Mouse (Mus musculus): ENCODE data around the gene Rexo5. TPM values are rescaled to one million over a fixed set of nuclear protein-coding genes. Genes with fewer than 3 reads are reported as not detected.

The Rexo5 gene
- 3.2 TPM for polyA plus RNA-seq (2014; fragmentation: Illumina TruSeq; extraction: RNeasy Lipid Tissue Mini Kit (QIAGEN cat#74804); ENCODE audit: low read depth, low replicate concordance)

GRCm38 (mm10) chr7:119793586-119794250, at the start of gene Rexo5, which contains the start of gene Eri2:
Gene Rexo5, plus strand, starts transcription at chr7:119794006.
Gene Eri2, minus strand, starts transcription at chr7:119794058.

GRCm38 (mm10) chr7:119760527-119760951, 33.3 kb upstream of the Rexo5 start, which contains the start of gene Acsm3:
Gene Acsm3, plus strand, starts transcription at chr7:119760923.

DNA sequence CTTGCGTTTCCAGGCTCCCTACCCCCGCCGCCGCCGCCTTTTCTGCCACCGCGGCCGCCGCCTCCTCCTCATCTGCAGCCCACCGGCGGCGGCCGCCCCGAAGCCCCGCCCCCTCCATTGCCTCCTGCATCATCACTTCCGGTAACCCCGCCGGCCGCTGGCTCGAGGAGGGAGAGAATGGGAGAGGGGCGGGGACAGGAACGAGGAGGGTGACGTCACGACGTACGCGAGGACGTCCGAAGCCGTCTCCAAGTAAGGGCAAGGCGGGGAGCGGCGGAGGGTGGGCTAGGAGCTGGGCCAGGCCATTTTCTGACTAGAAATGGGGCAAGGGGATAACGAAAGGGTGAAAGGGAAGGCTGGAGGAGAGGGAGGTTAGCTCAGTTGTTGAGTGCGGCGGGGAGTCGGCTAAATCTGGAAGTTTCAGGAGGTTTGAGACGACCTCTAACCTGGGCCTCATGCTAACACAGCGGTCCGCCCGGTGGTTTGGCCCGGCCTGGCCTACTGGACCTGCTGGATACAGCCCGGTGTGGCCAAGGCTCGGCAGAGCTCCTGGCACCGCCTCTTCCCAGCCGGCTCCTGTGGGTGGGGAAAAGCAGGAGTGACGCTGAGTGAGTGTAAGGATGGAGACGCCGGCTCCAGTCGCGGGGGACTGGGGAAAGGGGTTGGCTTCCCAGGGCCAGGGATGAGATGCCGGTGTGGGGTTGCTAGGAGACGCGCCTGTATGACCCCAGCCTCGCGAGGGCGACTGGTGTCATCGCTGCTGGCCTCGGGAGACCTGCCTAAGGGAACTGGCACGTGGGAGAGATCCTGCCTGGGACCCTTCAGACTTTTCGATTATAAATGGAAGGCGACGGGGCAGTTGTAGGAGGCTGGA, 102.1 kb downstream of the Rexo5 start, which contains the start of the genes Lyrm1 and Dcun1d3:
TSS of gene Lyrm1 (plus strand) at position 223 of the 874 bp plus-strand sequence.
TSS of gene Dcun1d3 (minus strand) at position 660 of the 874 bp plus-strand sequence.

Other genes with a start within 250 kb of the Rexo5 start
- not detected for gene Acsm2, start 239.7 kb upstream of the Rexo5 start, polyA plus RNA-seq (2014; fragmentation: Illumina TruSeq; extraction: RNeasy Lipid Tissue Mini Kit (QIAGEN cat#74804); ENCODE audit: low read depth, low replicate concordance)
- not detected for gene Acsm1, start 187.0 kb upstream of the Rexo5 start, polyA plus RNA-seq (2014; fragmentation: Illumina TruSeq; extraction: RNeasy Lipid Tissue Mini Kit (QIAGEN cat#74804); ENCODE audit: low read depth, low replicate concordance)
- not detected for gene Acsm4, start 104.0 kb upstream of the Rexo5 start, polyA plus RNA-seq (2014; fragmentation: Illumina TruSeq; extraction: RNeasy Lipid Tissue Mini Kit (QIAGEN cat#74804); ENCODE audit: low read depth, low replicate concordance)
- 25.5 TPM for gene Thumpd1, start 73.2 kb upstream of the Rexo5 start, polyA plus RNA-seq (2014; fragmentation: Illumina TruSeq; extraction: RNeasy Lipid Tissue Mini Kit (QIAGEN cat#74804); ENCODE audit: low read depth, low replicate concordance)
- gene Acsm3, start 33.1 kb upstream of the Rexo5 start, polyA plus RNA-seq (2014; fragmentation: Illumina TruSeq; extraction: RNeasy Lipid Tissue Mini Kit (QIAGEN cat#74804); ENCODE audit: low read depth, low replicate concordance): 6.4 TPM
- 2.5 TPM for gene Eri2, start 52 bp downstream of the Rexo5 start, polyA plus RNA-seq (2014; fragmentation: Illumina TruSeq; extraction: RNeasy Lipid Tissue Mini Kit (QIAGEN cat#74804); ENCODE audit: low read depth, low replicate concordance)
- gene Lyrm1, start 101.9 kb downstream of the Rexo5 start, polyA plus RNA-seq (2014; fragmentation: Illumina TruSeq; extraction: RNeasy Lipid Tissue Mini Kit (QIAGEN cat#74804); ENCODE audit: low read depth, low replicate concordance): 10.9 TPM
- 5.8 TPM for gene Dcun1d3, start 102.3 kb downstream of the Rexo5 start, polyA plus RNA-seq (2014; fragmentation: Illumina TruSeq; extraction: RNeasy Lipid Tissue Mini Kit (QIAGEN cat#74804); ENCODE audit: low read depth, low replicate concordance)